Mouse (Mus musculus) T-cell, adult 2 months (primary cell): Measurements from ENCODE around the gene Vmn2r121.

ENCODE experiments used
- DNase-seq: peaks from one replicate; pipeline ENCODE4 v3.0.0; 2022; ENCODE audit warnings: low spot score

The Vmn2r121 gene

DNA sequence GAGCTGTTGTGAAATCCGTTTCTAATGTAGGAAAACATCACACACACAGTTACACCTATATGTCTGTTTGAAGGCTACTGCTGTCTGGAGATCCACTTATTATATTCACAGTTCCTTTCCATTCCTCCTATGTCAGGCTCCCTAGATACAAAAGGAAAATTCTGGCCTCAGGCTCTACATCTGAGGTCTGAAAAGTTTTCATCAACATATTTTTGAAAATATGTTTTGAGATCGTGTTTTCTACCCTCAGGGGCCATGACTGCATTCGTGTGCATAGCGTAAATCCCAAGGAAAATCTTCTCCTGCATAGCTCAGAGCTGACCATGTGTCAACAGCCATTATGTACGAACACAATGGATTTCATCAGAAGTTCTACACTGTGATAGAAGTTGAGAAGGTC lies at the start of gene Vmn2r121:
Gene Vmn2r121 (minus strand): TSS at position 101 of the 400 bp plus-strand sequence.
- DNase-seq, result no peak
